Mouse (Mus musculus) brain, adult 2 months (tissue): ENCODE measurements around the gene Xrcc3.

ENCODE experiments used
- DNase-seq: peaks from one replicate; pipeline ENCODE4 v3.0.0; 2011; ENCODE audit warnings: low read depth, low spot score

Gene Xrcc3

GRCm38 (mm10) chr12:111816528-111816927 is 2.9 kb upstream of the Xrcc3 start:
- peak; percentile 78 for DNase-seq

- no peak for DNase-seq
These were observed 1.4 kb upstream of the Xrcc3 start for GRCm38 (mm10) chr12:111814769-111815762.

GRCm38 (mm10) chr12:111813111-111813765 is 435 bp downstream of the Xrcc3 start:
- no peak for DNase-seq

- DNase-seq = no peak
These were observed 1.1 kb downstream of the Xrcc3 start for GRCm38 (mm10) chr12:111812611-111813010.

GRCm38 (mm10) chr12:111812075-111812474 is 1.6 kb downstream of the Xrcc3 start:
- no peak for DNase-seq

- DNase-seq = peak; percentile 92
These were observed 3.9 kb downstream of the Xrcc3 start for GRCm38 (mm10) chr12:111809762-111810161.

GRCm38 (mm10) chr12:111808775-111809174 is 4.9 kb downstream of the Xrcc3 start:
- peak; percentile 50 for DNase-seq

- DNase-seq = no peak
These were observed 10.1 kb downstream of the Xrcc3 start for GRCm38 (mm10) chr12:111803538-111803937.

GRCm38 (mm10) chr12:111800459-111801183 is 13.1 kb downstream of the Xrcc3 start:
- DNase-seq = peak; percentile 53

GRCm38 (mm10) chr12:111798493-111798892 is 15.2 kb downstream of the Xrcc3 start:
- DNase-seq = no peak

GRCm38 (mm10) chr12:111797251-111797650 is 16.4 kb downstream of the Xrcc3 start:
- DNase-seq = no peak

GRCm38 (mm10) chr12:111795180-111795895 is 18.3 kb downstream of the Xrcc3 start:
- peak; percentile 80 for DNase-seq

- DNase-seq = no peak
These were observed 19.0 kb downstream of the Xrcc3 start for GRCm38 (mm10) chr12:111794526-111795179.

- DNase-seq = peak; percentile 89
These were observed 19.6 kb downstream of the Xrcc3 start for GRCm38 (mm10) chr12:111794102-111794501.

GRCm38 (mm10) chr12:111791474-111792104 is 22.1 kb downstream of the Xrcc3 start:
- peak; percentile 69 for DNase-seq

- DNase-seq = no peak
These were observed 23.0 kb downstream of the Xrcc3 start for GRCm38 (mm10) chr12:111790631-111791030.

- DNase-seq = no peak
These were observed 23.6 kb downstream of the Xrcc3 start for GRCm38 (mm10) chr12:111790090-111790489.

GRCm38 (mm10) chr12:111787015-111787414 is 26.7 kb downstream of the Xrcc3 start:
- no peak for DNase-seq

GRCm38 (mm10) chr12:111785174-111785573 is 28.5 kb downstream of the Xrcc3 start:
- no peak for DNase-seq

GRCm38 (mm10) chr12:111779544-111779943 is 34.1 kb downstream of the Xrcc3 start:
- no peak for DNase-seq
